Mouse (Mus musculus) naive thymus-derived CD4-positive, alpha-beta T cell, adult 2 months (primary cell): Measurements from ENCODE around the gene Cnnm3.
A peak's percentile ranks its signal among the peaks of the same experiment; 100 is the strongest.

Experiments used
- DNase-seq: peaks from one replicate; pipeline ENCODE4 v3.0.0-alpha.2; 2011; ENCODE audit warnings: low read depth

Cnnm3 gene

DNA sequence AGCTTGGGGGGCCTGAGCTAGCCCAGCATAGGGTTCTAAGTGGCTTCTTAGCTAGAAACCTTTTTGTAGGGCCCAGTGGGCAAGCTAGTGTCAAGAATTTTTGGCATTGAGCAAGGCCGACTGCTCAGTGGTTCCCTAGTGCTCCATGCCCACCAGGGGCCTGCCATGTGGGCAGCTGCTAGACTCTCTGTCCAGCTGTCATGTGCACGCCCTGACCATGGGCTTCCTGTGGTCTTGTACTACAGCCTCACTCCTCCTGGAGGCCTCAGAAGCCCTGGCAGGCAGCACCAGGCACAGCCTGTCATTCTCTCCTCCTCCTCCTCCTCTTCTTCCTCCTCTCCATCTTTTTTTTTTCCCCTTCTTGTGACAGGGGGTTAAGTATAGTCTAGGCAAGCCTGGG lies 14.4 kb upstream of the Cnnm3 start:
- no peak for DNase-seq

DNA sequence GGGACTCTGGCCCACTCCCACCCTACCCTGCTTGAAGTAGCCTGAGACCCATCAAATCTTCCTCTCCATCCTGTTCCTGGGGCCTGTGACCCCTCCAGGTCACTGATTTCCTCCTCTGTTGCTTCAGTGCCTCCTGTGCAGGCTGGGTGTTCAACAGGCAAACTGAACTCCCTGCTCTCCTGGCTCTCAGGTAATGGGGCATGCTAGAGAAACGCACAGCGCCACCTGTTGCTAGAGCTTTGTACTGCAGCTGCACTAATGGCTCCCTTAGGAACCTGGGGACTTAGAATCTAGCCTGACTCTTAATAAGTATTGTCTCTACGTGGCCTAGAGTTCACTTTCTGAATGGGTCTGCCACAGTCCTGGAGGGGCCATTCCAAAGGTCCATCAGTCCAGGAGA lies 10.4 kb upstream of the Cnnm3 start:
- peak; percentile 89 for DNase-seq

DNA sequence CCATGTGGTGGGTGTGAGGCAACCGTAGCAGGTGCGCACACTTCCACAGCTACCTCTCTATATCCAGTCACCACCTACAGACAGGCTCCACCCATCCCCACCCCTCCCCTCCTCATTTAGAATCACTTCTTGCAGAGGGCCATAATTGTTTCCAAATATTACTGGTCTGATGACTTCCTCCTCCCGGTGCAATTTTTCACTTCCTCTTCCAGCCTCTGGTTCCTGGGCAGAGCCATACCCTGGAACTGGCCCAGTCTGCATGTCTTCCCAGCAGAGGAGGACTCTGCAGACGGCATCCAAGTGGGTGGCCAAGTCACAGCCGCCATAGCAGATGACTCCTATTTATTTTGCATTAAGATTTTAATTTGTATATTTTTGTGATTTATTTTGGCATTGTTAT lies 3.4 kb upstream of the Cnnm3 start:
- no peak for DNase-seq

DNA sequence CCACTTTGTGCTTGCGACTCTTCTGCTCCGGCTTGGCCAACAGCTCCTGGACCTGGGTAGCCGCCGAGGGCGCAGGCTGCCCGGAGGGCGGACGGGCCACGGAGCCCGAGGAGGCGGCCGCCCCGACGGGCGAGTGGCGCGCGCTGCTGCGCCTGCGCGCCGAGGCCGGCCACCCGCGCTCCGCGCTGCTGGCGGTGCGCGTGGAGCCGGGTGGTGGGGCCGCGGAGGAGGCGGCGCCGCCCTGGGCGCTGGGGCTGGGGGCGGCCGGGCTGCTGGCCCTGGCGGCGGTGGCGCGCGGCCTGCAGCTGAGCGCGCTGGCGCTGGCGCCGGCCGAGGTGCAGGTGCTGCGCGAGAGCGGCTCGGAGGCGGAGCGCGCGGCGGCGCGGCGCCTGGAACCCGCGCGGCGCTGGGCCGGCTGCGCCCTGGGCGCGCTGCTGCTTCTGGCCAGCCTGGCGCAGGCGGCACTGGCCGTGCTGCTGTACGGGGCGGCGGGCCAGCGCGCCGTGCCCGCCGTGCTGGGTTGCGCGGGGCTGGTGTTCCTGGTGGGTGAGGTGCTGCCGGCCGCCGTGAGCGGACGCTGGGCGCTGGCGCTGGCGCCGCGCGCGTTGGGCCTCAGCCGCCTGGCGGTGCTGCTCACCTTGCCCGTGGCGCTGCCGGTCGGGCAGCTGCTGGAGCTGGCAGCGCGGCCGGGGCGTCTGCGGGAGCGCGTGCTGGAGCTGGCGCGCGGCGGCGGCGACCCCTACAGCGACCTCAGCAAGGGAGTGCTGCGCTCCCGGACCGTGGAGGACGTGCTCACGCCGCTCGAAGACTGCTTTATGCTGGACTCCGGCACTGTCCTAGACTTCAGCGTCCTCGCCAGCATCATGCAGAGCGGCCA lies 660 bp downstream of the Cnnm3 start:
- DNase-seq, result peak; percentile 73

DNA sequence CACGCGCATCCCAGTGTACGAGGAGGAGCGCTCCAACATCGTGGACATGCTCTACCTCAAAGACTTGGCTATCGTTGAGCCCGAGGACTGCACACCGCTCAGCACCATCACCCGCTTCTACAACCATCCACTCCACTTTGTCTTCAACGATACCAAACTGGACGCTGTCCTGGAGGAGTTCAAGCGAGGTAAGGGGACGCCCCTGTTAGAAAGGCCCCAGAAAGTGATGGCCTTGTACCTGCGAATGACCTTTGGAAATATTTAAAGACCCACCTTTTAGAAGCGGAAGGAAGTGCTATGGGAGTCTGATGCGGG lies 1.3 kb downstream of the Cnnm3 start:
- no peak for DNase-seq

DNA sequence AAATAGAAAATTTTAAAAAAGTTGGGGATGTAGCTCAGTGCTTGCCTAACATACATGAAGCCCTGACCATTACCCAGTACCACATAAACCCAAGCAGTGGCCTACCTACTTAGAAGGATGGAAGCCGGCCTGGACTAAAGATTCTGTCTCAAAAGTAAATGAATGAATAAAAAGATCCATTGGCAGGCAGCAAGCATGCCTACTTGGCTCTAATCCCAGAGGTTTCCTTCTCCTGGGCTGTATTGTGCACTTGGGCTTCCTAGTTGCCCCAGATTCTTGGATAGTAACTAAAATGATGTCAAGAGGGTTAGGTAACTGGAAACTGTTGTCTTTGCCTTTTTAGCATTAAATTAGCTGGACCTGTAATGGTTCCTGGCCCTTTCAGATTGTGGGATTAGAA lies 1.6 kb downstream of the Cnnm3 start:
- no peak for DNase-seq

DNA sequence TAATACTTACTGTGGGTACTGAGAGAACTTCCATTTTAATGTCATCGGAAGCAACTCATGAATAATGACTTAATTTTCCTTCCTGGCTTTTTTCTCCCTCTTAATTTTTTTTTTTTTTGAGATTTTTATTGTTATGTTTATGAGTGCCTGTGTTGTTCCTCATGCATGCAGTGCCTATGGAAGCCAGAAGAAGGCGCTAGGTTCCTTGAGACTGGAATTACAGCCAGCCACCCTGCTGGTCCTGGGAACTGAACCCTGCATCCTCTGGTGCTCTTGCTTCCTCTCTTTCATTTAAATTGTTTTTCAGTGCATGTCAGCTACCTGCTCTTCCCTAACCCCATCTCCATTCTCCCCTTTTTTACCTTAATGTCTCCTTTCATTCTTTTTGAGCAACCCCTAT lies 2.1 kb downstream of the Cnnm3 start:
- no peak for DNase-seq

DNA sequence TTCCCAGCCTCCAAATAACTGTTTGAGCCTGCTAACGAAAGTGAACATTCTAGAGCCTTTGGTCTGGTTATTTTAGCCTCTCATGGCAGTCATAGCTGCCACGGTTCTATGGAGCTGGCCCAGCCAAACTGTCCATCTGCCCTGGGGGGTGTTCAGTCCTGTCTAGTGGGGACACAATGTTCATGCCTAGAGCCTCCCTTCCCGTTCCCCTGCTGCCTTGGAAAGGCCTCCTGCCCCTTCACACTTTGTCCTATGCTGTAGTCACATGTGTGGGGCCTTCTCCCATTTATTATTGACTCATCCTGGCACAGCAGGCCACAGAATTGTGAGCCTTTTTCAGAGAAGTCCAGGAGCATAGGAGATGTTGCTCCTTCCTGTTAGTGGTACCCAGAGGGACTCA lies 6.6 kb downstream of the Cnnm3 start:
- no peak for DNase-seq

DNA sequence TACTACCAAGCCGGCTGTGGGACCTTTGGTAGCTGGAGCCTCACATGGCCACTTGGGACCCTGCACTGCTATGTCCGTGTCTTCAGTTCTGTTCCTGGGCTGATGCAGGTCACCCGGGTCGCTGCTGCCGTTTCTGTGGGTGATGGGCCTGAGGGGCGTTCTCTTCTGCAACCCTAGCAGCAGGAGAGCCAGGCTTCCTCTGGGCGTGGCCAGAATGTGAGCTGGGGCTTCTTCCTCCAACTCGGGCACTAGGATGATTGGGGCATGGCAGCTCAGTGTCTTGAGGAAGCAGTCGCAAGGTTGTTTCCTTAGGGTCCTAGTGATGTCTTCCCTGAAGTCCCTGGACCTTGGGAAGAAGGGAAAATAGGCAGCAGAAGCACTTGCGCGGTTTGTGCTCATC lies 8.0 kb downstream of the Cnnm3 start:
- no peak for DNase-seq

DNA sequence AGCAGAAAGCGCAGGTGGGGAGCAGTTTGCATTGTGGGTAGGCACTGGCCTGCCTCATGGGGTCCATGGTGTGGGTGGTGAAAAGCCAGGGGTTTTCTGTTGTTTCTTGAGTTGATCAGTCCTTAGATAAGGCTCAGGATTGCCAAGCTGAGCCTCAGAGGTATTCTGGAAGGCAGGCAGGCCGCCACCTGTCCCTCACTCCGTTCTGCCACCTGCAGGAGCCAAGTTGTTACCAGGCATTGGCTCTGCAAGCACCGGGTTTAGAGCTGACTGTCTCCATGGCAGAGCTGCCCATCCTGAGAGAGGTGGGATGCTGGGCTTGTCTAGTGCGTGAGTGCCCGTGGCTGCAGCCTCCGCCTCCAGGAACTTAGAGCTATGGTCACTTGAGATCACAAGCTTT lies 10.5 kb downstream of the Cnnm3 start:
- DNase-seq, result no peak

DNA sequence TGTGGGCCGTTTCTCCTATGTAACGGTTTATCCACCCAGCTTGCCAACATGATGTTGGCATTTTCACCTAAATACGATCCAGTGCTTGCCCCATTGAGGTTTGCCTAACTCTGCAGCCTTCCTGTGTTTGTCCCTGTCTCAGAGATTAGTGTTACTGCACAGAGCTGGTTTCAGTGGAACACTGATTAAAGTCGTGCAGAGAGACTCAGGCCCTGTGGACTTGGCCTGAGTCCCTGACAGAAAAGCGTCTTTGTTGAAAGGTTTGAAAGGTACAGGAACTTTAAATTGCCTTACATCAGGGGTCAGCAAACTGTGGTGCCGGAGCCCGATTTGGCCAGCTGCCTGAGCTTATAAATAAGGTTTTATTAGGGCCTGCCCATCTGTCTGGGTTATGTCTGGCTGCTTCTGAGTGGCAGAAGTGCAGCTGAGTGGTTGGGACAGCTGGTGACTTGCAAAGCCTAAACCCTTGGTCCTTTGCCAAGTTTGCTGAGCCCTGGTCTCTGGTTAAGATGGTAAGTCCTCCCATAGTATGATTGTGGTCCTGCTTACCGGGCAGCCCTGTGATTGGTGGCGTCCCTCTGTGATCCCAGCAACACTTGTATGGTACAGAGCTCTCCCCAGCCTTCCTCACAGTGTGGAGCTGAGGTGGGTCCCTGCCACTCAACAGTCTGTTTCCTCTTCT lies 11.8 kb downstream of the Cnnm3 start:
- no peak for DNase-seq

DNA sequence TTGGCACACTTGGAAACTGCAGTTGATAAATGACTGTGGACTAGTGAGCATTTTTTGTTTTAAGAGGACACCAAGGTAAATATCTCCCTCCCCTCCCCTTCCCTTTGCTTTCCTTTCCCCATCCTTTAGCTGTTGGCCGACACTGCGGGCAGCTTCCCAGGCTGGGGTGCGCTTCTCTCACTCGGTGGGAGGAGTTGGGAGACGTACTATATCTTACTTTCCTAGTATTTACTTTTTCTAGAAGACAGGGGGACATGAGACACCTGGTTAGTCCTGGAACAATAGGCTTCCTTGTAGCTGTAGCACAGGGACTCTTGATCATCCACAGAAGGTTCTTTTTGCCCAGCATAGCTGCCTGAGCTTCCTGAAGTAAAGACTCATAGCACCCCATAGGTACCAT lies 12.4 kb downstream of the Cnnm3 start:
- DNase-seq, result no peak

DNA sequence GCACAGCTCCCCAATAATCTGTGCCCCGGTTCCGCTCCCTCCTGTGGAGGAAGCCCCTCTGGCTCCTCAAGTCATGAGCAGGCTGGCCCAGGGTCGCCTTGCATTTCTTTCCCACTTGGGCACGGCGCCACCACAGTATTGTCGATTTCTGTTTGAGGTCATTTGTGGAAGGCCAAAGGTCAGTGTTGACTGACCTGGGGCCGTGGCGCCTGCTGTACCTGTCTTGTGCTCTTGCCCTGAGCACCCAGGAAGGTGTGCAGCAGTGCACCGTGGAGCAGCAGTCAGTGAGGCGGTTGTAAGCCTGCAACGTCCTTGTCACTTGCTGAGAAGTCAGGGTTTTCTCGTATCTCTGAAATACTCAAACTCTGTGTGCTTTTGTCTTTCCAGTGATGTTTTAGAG lies 14.1 kb downstream of the Cnnm3 start:
- no peak for DNase-seq

DNA sequence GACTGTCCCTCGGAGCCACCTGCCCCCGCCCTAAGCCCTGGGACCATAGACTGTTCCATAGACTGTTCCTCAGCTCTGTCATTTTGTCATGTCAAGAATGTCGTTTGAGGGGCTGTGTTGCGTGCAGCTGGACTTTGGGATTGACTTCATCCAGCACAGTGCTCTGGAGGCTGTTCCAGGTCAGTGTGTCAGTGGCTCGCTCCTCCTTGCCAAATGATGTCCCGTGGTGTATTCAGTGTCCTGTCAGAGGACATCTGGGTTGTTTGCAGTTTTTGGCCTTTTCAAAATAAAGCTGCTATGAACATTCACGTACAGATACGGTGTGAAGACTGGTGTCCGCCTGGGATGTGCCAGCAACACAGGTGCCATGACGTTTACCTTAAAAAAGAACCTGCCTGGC lies 15.2 kb downstream of the Cnnm3 start:
- DNase-seq, result no peak

DNA sequence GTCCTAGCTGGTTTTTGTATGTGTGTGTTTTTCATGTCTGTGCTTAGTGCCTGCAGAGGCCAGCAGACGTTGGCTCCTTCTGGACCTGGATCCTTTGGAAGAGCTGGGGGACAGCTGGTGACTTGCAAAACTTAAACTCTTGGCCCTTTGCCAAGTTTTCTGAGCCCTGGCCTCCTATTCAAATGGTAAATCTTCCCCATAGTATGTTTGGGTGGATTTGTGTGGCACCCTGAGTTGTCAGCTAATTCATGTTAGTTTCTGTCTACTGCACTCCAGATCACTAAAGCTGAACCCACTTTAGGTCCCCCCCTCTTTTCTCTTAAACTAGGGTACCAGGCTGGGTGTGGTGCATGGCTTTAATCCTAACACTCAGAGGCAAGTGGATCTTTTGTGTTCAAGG lies 16.7 kb downstream of the Cnnm3 start:
- DNase-seq, result no peak

DNA sequence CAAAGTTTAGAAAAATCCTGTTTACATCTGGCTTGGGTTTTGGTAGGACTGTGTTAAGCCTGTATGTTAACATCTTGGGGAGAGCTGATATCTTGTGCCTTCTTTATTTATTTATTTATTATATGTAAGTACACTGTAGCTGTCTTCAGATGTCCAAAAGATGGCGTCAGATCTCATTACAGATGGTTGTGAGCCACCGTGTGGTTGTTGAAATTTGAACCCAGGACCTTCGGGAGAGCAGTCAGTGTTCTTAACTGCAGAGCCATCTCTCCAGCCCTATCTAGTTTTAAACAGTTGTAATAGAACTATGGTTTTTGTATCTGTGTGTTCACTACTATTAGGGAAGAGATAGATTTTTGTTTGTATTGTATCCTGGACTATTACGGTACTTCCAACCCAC lies 17.6 kb downstream of the Cnnm3 start:
- DNase-seq, result no peak

DNA sequence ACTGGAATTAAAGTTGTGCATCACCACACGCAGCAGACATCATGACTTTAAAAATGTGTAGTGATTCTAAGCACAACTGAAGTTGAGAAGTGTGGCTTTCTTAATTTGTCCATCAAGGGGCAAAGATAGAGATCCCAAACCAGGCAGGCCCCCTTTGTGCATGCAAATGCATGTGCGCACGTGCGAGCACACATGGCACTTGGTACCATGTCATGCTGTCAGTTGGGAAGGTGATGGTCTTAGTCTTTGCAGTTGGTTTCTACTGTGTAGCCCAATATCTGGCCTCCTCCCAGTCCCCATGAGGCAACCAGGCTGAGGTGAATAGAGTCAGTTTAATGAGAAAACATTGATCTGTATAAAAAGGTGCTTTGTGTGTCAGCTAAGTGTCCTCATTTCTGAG lies 18.2 kb downstream of the Cnnm3 start:
- no peak for DNase-seq

DNA sequence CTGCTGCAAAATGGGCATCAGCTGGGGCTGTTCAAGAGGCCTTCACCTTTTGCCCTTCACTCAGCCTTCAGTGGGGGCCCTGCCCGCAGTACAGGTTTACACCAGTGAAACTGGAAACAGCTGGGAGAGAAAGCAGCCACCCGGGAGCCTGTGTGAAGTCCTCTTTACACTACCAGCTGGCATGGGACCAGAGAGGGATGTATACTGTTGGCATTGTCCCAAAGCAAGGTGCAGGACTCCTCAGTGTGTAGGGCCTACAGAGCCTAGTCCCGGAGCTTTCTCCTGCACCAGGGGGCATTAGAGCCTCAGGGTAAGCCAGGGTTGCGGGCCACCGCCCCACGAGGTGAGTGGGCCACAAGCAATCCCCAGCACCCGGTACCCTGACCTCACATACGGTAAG lies 18.8 kb downstream of the Cnnm3 start:
- no peak for DNase-seq

DNA sequence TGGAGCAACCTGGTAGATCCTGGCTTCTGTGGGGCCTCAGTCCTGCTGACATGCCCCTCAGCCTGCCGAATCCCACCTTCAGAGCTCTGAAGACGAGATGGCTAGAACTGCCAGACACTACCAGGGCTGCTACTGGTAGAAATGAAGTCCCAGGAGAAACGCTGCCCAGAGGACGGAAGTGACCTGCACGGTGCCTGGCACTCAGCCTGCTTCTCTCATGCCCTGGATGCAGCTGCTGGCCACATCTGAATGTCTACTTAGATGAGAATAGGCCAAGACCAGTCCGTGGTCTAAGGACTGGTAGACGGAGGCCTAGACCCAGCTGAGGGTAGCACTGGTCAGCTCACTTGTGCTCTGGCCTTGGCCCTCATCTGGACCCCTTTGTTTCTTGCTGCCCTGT lies 19.3 kb downstream of the Cnnm3 start:
- DNase-seq, result no peak

DNA sequence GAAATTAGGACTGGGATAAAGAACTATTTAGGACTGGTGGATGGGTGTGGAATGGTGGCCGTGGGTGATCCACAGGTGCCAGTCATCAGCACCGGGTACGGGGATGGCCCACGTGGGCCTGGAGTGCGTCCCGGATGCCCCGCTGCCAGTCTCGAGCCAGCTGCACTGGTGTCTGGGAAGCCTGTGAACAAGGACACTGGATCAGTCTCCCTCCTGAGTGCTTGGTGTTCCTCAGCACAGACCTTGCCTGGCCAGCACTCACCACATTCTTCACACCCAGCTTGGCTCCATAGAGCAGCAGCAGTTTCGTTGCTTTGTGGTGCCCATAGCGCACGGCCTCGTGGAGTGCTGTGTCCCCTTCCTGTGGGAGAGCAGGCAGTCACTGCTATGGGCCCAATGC lies 19.8 kb downstream of the Cnnm3 start:
- no peak for DNase-seq

DNA sequence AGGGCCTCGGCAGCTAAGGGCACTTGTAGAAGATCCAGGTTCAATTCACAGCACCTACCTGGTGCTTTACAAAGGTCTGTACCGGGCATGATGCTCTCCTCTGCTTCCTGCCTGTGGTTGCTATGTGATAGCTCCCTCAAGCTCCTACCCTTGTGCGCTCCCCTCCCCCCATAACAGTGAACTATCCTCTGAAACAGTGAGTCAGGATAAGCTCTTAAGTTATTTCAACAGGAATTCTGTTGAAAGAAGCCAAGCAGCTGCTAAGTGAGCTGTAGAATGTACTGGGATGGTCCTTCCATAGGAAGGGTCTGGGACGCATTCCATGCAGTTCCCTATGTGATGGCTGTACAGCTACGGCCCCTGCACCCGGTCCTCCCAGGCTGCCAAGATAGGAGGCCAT lies 21.9 kb downstream of the Cnnm3 start:
- DNase-seq, result no peak

DNA sequence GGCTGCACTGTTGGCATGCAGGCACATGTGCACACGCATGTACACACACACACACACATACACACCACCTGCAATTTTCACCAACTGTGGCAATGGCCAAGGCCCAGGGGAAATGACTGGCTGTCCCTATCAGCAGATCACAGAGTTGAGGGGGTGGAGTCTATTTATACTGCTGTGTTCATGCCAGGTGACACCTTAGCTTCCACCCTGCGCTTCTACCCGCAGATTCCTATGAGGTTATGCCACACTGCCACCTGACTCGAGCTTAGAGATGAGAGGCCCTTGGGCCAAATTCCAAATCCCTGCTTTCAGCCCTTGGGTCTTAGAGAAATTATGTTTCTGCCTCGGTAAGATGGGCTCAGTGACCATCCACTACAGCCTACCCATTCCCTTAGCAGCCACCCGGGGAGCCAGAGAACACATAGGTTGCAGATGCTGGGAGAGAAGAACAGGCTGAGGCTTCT lies 23.0 kb downstream of the Cnnm3 start:
- no peak for DNase-seq

DNA sequence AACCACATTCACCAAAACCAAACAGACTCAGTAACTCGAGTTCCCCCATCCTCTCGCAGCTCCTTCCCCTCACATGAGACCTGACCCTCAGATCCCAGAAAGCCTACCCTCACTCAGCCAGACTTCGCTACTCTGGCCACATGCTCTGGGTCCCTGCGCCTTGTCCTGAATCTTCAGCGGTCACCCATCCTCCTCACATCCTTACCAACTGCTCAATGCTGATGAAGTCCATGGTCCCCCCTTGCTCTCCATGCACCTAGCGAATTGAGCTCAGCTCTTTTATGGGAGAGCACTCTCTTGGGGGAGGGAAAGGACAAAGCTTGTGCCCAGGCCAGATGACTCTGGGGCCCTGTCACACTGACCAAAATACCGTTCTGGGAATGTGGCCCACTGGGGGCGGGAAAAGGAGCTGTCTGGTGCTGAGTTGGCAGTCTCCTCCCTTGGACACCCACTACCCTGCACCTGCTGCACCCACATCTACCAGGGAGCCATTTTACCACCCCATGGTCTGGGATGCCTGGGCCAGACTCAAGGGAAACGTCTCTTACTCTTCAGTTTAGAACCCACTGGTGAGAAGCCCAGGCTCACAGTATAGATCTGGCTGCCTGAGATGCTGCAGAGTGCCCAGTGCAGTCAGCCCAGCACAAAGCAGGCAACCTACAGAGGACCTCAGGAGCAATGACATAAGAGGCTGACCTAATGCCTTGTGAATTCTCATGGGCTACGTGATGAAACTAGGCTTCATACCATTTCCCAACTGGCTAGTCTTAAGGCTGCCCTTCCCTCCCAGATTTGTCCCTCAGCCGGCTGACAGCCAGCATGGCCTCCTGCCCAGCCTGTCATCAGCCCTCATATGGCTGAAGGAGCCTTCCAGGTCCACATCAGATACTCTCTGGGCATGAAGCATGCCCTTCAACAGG lies 24.1 kb downstream of the Cnnm3 start:
- DNase-seq, result no peak
